Mouse (Mus musculus): Measurements from ENCODE around the gene Tnnc1.

The Tnnc1 gene

GRCm38 (mm10) chr14:31208084-31208483, at the start of gene Tnnc1:
Tnnc1 (plus strand) TSS chr14:31208312.
- DNase-seq = no peak

GRCm38 (mm10) chr14:31160196-31161150, 47.6 kb upstream of the Tnnc1 start:
- DNase-seq = no peak

GRCm38 (mm10) chr14:31161191-31161590, 46.9 kb upstream of the Tnnc1 start:
- no peak for DNase-seq

- DNase-seq = no peak
These were observed 46.5 kb upstream of the Tnnc1 start for GRCm38 (mm10) chr14:31161638-31162037.

- no peak for DNase-seq
These were observed 44.0 kb upstream of the Tnnc1 start for GRCm38 (mm10) chr14:31164067-31164466.

GRCm38 (mm10) chr14:31165010-31165409, 43.1 kb upstream of the Tnnc1 start:
- no peak for DNase-seq

- no peak for DNase-seq
These were observed 42.7 kb upstream of the Tnnc1 start for GRCm38 (mm10) chr14:31165458-31165857.

- DNase-seq = no peak
These were observed 42.0 kb upstream of the Tnnc1 start for GRCm38 (mm10) chr14:31165991-31166630.

- DNase-seq = no peak
These were observed 41.3 kb upstream of the Tnnc1 start for GRCm38 (mm10) chr14:31166827-31167226.

- DNase-seq = peak; percentile 56
These were observed 39.7 kb upstream of the Tnnc1 start, which contains the start of gene Stab1 for GRCm38 (mm10) chr14:31168425-31168824. Stab1 (minus strand) TSS chr14:31168641.

- no peak for DNase-seq
These were observed 38.6 kb upstream of the Tnnc1 start for GRCm38 (mm10) chr14:31169508-31169907.

GRCm38 (mm10) chr14:31170963-31171362, 37.1 kb upstream of the Tnnc1 start:
- no peak for DNase-seq

GRCm38 (mm10) chr14:31171386-31171785, 36.7 kb upstream of the Tnnc1 start:
- DNase-seq = no peak

- no peak for DNase-seq
These were observed 36.3 kb upstream of the Tnnc1 start for GRCm38 (mm10) chr14:31171821-31172220.

GRCm38 (mm10) chr14:31172781-31173455, 35.2 kb upstream of the Tnnc1 start:
- peak; percentile 50 for DNase-seq

- DNase-seq = no peak
These were observed 34.6 kb upstream of the Tnnc1 start for GRCm38 (mm10) chr14:31173537-31173936.

- DNase-seq = no peak
These were observed 30.8 kb upstream of the Tnnc1 start for GRCm38 (mm10) chr14:31177287-31177686.

- DNase-seq = no peak
These were observed 30.4 kb upstream of the Tnnc1 start for GRCm38 (mm10) chr14:31177715-31178114.

GRCm38 (mm10) chr14:31179677-31180365, 28.3 kb upstream of the Tnnc1 start:
- DNase-seq = peak; percentile 87

- no peak for DNase-seq
These were observed 26.6 kb upstream of the Tnnc1 start for GRCm38 (mm10) chr14:31181512-31181911.

GRCm38 (mm10) chr14:31182786-31183290, 25.3 kb upstream of the Tnnc1 start:
- peak; percentile 85 for DNase-seq

GRCm38 (mm10) chr14:31183541-31183940, 24.6 kb upstream of the Tnnc1 start:
- DNase-seq = no peak

GRCm38 (mm10) chr14:31184195-31184594, 23.9 kb upstream of the Tnnc1 start:
- DNase-seq = no peak

All from kidney, adult 9 months (tissue).